Mouse (Mus musculus) heart, adult 2 months (tissue): Measurements from ENCODE around the gene Tmem145.

Experiments
- CTCF ChIP-seq: fragments of 200-600 bp; IDR thresholded peaks from 2 replicates; pipeline ENCODE4 v1.8.1; 2022; ENCODE audit warnings: antibody characterized with exemption, mild to moderate bottlenecking, moderate library complexity
- POLR2A ChIP-seq: fragments of 200-500 bp; IDR thresholded peaks from 2 replicates; pipeline ENCODE4 v1.6.1; 2011; ENCODE audit warnings: mild to moderate bottlenecking, low read depth, low read length, control low read depth; ENCODE audit not compliant: insufficient read depth

- TF ChIP-seq POLR2A = no peak
- no peak for TF ChIP-seq CTCF
Observed at GRCm38 (mm10) chr7:25274996-25275395, 30.9 kb upstream of the Tmem145 start.
